Mouse (Mus musculus) cortical plate, adult 2 months (tissue): ENCODE data around the gene Phf14.

Experiments used
- CTCF ChIP-seq: fragments of 200-500 bp; IDR thresholded peaks from 2 replicates; pipeline ENCODE4 v1.5.1; 2011; ENCODE audit warnings: mild to moderate bottlenecking, control low read depth, low read length; ENCODE audit not compliant: insufficient read depth; ENCODE audit errors: extremely low read depth
- POLR2A ChIP-seq: fragments of 200-500 bp; IDR thresholded peaks from 2 replicates; pipeline ENCODE4 v1.6.1; 2011; ENCODE audit warnings: mild to moderate bottlenecking, low read length, control low read depth; ENCODE audit not compliant: insufficient read depth; ENCODE audit errors: extremely low read depth

DNA sequence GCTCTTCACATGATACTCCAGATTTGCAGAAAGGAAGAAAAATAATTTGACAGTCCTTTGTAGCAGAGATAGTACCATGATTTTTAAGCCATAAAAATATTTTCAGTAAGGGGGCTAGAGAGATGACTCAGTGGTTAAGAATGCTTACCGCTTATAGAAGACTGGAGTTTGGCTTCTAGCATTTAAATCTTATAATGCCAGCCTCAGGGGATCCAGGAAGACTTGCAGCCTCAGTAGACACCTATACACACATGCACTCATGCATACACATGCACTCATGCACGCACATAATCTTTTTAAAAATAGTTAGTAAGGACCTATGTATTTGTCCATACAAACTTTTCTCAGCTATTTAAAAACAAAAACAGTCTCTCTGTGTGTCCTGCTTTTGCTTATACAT is 174.5 kb downstream of the Phf14 start:
- TF ChIP-seq CTCF (no peak), POLR2A (no peak)
